Mouse (Mus musculus) E14TG2a.4 (cell line): Measurements from ENCODE around the gene Reps2.
A peak's percentile ranks its signal among the peaks of the same experiment; 100 is the strongest.

Source experiments
- H3K27me3 ChIP-seq: 2 replicates; pipeline ENCODE4 v1.6.1; 2014; ENCODE audit warnings: low read length, control low read depth; ENCODE audit not compliant: insufficient read depth
- H3K36me3 ChIP-seq: 2 replicates; pipeline ENCODE4 v1.6.1; 2014; ENCODE audit warnings: low read length, control low read depth; ENCODE audit not compliant: insufficient read depth
- H3K4me1 ChIP-seq: replicated peaks from 2 replicates; pipeline ENCODE4 v1.6.1; 2014; ENCODE audit warnings: low read depth, low read length, control low read depth
- H3K4me3 ChIP-seq: replicated peaks from 2 replicates; pipeline ENCODE4 v1.5.1; 2014; ENCODE audit warnings: mild to moderate bottlenecking, low read length
- H3K9me3 ChIP-seq: 2 replicates; pipeline ENCODE4 v1.6.1; 2014; ENCODE audit warnings: low read length, control low read depth
- CTCF ChIP-seq: conservative IDR thresholded peaks from 2 replicates; pipeline ENCODE4 v1.5.1; 2014; ENCODE audit warnings: low read length
- NANOG ChIP-seq: IDR thresholded peaks from 2 replicates; pipeline ENCODE4 v1.6.1; 2014; ENCODE audit warnings: borderline replicate concordance, low read length, mixed read lengths
- POU5F1 ChIP-seq: IDR thresholded peaks from 2 replicates; pipeline ENCODE4 v1.6.1; 2014; ENCODE audit warnings: low read length, borderline replicate concordance

Reps2 gene

DNA sequence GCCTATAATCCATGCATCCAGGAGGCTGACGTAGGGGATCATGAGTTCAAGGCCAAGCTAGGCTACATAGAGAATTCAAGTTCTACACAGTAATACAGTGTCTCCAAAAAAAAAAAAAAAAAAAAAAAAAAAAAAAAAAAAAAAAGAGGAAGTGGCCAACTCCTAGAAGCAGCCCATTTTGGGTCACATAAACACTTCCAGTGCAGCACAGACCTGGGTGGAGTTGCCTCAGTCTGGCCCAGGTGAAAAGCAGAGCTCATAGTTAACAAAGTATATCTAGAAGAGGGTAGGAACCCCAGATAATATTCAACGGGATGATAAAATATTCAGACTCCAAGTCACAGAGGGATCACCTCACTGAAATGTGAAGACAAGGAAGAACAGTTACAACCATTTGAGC, 112.4 kb downstream of the Reps2 start:
- Histone ChIP-seq H3K9me3 (no peaks in the 10 kb centered on the region), H3K36me3 (no peaks in the 10 kb centered on the region), H3K4me1 (no peaks in the 10 kb centered on the region), H3K4me3 (no peak overlapping the region), H3K27me3 (no peaks in the 10 kb centered on the region)
- no peak for TF ChIP-seq POU5F1
- no peak for TF ChIP-seq NANOG
- TF ChIP-seq CTCF: no peak

DNA sequence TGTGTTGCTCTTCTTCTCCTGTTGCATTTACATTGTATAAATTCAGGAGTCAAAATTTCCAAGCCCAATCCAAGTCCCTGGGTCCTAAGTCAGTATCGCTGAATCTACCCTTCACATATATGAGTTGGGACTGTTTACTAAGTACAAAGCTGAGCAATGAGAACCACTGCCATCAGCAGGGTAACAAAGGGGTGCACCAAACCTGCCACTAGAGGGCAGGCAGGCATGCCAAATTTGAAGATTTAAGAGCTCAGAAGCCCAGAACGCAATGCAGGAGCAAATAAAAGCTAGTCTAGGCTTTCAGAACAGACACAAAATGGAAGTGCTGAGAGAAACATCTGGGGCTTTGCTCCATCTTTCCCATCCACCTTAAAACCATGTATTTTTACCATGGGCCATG, 116.2 kb downstream of the Reps2 start:
- no peak for TF ChIP-seq NANOG
- TF ChIP-seq POU5F1: no peak
- peak; percentile 62 for TF ChIP-seq CTCF
- Histone ChIP-seq H3K4me3 (no peak overlapping the region), H3K4me1 (no peaks in the 10 kb centered on the region), H3K36me3 (no peaks in the 10 kb centered on the region), H3K9me3 (no peaks in the 10 kb centered on the region), H3K27me3 (no peaks in the 10 kb centered on the region)

DNA sequence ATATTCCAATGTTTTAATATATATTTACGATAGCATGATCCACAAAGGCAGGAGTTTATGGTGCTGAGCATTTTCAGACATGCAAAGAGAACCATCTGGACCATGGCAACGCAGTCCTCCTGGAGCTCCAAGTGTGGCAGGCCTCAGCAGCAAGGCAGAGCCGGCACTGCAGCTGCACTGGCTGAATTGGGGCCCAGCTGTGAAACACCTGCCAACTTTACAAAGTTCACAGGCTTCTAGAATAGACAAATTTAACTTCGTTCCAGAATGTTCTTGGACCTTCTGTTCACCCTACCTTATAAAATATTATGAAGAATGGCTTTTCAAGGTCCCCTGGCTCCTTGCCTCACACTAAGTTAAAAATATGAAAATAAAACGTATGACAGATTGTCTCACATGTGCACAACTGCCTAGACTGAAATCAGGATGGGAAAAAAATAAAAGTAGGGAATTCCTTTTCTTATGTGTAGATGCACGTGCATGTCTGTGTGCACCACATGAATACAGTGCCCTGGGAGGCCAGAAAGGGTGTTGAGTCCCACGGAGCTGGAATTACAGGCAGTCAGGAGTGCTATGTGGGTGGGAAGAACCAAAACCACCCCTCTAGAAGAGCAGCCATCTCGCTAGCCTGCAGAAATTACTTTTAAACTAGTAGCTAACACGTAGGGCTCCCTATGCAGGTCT, 121.5 kb downstream of the Reps2 start:
- no peak overlapping the region for H3K4me3 ChIP-seq
- H3K27me3 ChIP-seq: no peaks in the 10 kb centered on the region
- TF ChIP-seq POU5F1: no peak
- no peak for TF ChIP-seq CTCF
- no peak for TF ChIP-seq NANOG
- no peaks in the 10 kb centered on the region for H3K4me1 ChIP-seq
- no peaks in the 10 kb centered on the region for H3K9me3 ChIP-seq
- H3K36me3 ChIP-seq: no peaks in the 10 kb centered on the region

DNA sequence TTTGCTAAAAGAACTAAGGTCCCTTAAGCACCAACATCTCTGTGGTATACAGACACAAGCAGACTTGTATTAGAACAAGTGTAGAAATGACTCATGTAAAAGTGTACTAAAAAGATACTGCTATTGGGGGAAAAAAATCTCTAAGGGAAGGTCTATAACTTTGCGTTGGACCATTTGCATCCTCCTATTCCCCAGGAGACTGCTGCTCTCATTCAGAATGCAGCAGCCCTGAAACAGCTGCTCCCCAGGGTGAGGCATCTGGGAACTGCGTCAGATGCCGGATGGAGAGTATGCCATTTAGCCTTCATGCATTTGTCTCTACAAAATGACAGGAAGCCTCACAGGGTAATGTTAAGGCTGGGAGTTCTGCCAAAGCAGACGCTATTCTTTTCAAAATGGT, 122.3 kb downstream of the Reps2 start:
- H3K4me1 ChIP-seq: no peaks in the 10 kb centered on the region
- H3K36me3 ChIP-seq: no peaks in the 10 kb centered on the region
- H3K27me3 ChIP-seq: no peaks in the 10 kb centered on the region
- no peak for TF ChIP-seq NANOG
- no peak for TF ChIP-seq CTCF
- H3K9me3 ChIP-seq: no peaks in the 10 kb centered on the region
- no peak overlapping the region for H3K4me3 ChIP-seq

DNA sequence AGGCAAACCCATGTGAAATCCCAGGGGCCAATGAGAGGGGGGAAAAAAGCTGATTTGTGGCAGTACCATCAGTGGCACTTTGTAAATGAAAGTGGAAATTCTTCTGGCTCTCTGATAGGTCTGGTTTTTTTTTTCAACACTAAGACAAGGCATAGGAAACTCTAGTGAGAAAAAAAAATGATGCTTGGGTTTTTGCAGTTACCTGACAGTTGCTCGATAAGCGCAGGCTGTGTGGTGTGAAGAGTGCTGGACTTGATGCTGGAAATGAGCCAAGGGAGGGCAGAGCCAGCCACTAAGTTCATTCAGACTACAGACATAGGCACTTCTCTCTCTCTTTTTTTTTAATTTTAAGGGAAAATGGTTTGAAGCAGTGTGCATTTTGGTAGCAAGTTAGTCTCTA, 123.1 kb downstream of the Reps2 start:
- H3K4me1 ChIP-seq: no peaks in the 10 kb centered on the region
- no peaks in the 10 kb centered on the region for H3K9me3 ChIP-seq
- no peaks in the 10 kb centered on the region for H3K27me3 ChIP-seq
- no peaks in the 10 kb centered on the region for H3K36me3 ChIP-seq
- H3K4me3 ChIP-seq: no peak overlapping the region
- TF ChIP-seq POU5F1 (no peak), NANOG (no peak), CTCF (no peak)

DNA sequence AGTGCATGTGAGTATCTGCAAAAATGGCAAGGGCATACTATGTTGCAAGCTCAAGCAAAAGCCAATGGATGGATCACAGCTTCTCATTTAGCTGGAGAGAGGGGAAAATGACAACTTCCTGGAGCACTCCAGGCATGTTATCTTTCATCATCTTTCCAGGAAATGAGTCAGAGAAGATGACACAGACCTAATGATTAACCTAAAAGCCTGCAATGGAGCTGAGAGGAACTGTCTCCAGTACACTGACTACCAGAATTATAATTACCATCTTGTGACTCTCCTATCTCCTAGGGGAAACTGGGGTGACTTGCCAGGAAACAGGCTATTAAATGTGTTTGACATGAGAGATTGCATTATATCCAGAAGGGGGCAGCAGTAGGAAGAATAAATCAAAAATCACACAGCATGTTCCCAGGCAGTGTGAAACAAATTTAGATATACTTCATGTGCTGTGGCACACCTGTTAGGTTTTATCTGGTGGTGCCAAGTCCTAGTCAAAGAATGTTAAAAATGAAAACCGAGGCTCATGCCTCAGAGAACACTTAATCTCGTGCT, 132.9 kb downstream of the Reps2 start:
- no peak for TF ChIP-seq POU5F1
- no peak for TF ChIP-seq NANOG
- TF ChIP-seq CTCF: no peak
- H3K27me3 ChIP-seq: no peaks in the 10 kb centered on the region
- peaks cover 8% of the 10 kb centered on the region; the same call in 1 of the 2 replicates for H3K9me3 ChIP-seq
- H3K4me3 ChIP-seq: no peak overlapping the region
- peaks cover 14% of the 10 kb centered on the region; the same call in 1 of the 2 replicates for H3K4me1 ChIP-seq
- H3K36me3 ChIP-seq: no peaks in the 10 kb centered on the region

DNA sequence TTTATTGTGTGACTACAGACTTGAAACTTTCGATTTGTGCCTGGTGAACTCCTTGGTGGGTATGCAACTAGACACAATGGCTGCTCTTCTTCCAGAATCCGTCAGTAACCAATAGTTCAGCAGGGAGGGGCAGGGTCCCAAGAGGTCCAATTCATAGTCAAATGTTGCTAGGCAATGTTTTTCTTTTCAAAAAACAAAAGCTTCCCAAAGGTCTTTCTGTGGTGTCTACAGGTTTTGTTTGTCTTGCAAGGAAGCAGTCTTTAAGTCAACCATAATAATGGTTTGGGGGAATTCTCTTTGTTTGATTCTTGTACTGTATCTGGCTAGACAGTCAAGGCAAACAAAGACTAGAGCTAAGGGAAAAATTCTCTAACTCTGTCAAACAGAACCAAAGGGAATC, 138.3 kb downstream of the Reps2 start:
- Histone ChIP-seq H3K9me3 (peaks cover 8% of the 10 kb centered on the region; the same call in 1 of the 2 replicates), H3K4me1 (peaks cover 35% of the 10 kb centered on the region), H3K4me3 (no peak overlapping the region), H3K36me3 (no peaks in the 10 kb centered on the region), H3K27me3 (no peaks in the 10 kb centered on the region)
- TF ChIP-seq POU5F1 (no peak), NANOG (peak; percentile 63; the same call in 1 of the 2 replicates), CTCF (no peak)

DNA sequence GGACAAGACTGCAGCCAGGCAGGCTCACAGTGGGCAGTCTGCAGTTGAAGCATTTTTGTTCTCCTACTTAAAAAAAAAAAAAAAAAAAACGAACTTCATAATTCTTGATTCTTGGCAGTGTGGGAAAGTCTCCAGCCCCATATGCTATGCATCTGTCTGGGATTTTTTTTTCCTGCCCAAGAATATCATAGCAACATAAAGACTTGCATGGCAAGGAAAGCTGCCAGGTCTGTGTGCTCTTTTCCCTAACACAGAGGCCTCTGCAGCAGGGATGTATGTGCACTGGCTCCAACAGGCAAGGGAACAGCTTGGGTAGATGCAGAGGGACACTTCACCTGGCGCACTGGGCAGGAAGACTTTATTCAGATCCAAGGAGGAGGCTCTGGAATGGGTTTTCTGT, 140.0 kb downstream of the Reps2 start:
- no peak for TF ChIP-seq POU5F1
- no peak for TF ChIP-seq CTCF
- TF ChIP-seq NANOG: no peak
- Histone ChIP-seq H3K4me3 (no peak overlapping the region), H3K4me1 (peaks cover 26% of the 10 kb centered on the region), H3K36me3 (no peaks in the 10 kb centered on the region), H3K27me3 (no peaks in the 10 kb centered on the region), H3K9me3 (peaks cover 8% of the 10 kb centered on the region; the same call in 1 of the 2 replicates)

DNA sequence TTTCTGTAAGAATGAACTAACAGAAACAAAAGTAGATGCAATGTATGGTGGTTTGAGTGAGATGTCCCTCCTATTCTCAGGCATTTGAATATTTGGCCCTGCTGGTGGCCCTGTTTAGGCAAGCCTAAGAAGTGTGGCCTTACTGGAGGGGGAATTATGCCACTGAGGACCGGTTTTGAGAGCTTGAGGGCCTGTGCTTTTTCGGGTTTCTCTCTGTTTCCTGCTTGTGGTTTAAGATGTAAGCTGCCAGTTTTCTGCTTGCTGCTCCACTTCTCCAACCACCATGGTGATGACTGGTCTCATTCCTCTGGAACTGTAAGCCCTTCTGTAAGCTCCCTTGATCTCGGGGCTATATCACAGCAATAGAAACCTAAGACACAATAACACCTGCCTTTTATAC, 142.5 kb downstream of the Reps2 start:
- H3K9me3 ChIP-seq: no peaks in the 10 kb centered on the region
- no peaks in the 10 kb centered on the region for H3K36me3 ChIP-seq
- H3K4me1 ChIP-seq: peaks cover 25% of the 10 kb centered on the region
- TF ChIP-seq POU5F1 (no peak), CTCF (no peak), NANOG (no peak)
- H3K27me3 ChIP-seq: no peaks in the 10 kb centered on the region
- H3K4me3 ChIP-seq: no peak overlapping the region
